In genomic region chr4:95008175-95009057, GRCm38 (mm10) we compare ENCODE assay signal across 8 mouse cellular contexts. TPM values are rescaled to one million over a fixed set of nuclear protein-coding genes. Genes with fewer than 3 reads are reported as not detected.
DNase-seq lines count a peak whose midpoint lies in the region; ATAC-seq and TF ChIP-seq lines count a peak whose summit lies in the region.

No protein-coding gene starts in this region.

- no peaks in the 10 kb centered on the region for H3K27me3 ChIP-seq in midbrain, embryonic 10.5 days (ENCODE audit: low read depth, poor library complexity, severe bottlenecking)

- DNase-seq in R1 (ENCODE audit: low read depth, low spot score), result peak; percentile 49
- peak; percentile 78 for DNase-seq in cerebellum, adult 9-10 months
- DNase-seq in frontal cortex, postnatal 14 days (ENCODE audit: low spot score in 2 of 2), result peak; percentile 40 to 77
- DNase-seq in left cerebral cortex, adult 2 months (ENCODE audit: extremely low spot score in 1 of 2, low spot score in 2 of 2), result peak; percentile 71 to 80
- DNase-seq in midbrain, embryonic 10.5 days (ENCODE audit: low spot score), result peak; percentile 63
- DNase-seq in right cerebral cortex, postnatal 25 days, result peak; percentile 73
- DNase-seq in yolk sac, embryonic 10.5 days (ENCODE audit: low spot score), result peak; percentile 19

- no peaks in the 10 kb centered on the region for H3K36me3 ChIP-seq in midbrain, embryonic 10.5 days

- peak; percentile 87 for ATAC-seq in inflammation-experienced regulatory T-cells, adult 6 months

- no peaks in the 10 kb centered on the region for H3K9me3 ChIP-seq in midbrain, embryonic 10.5 days (replicated peaks)

- TF ChIP-seq CTCF in left cerebral cortex, adult 2 months (IDR thresholded peaks at IDR 0.05), result peak; percentile 97

- intact Hi-C loops in left cerebral cortex, adult 2 months (cut with DNase I), result loop anchor here (1.0 to 10.0 kb wide), 4 partner anchors 42 to 1016 kb away; no protein-coding TSS in a partner anchor

- no peaks in the 10 kb centered on the region for H3K4me1 ChIP-seq in midbrain, embryonic 10.5 days

- WGBS in midbrain, embryonic 10.5 days, result 47% methylated on average over 13 of the region's 13 CpGs

- H3K4me3 ChIP-seq in left cerebral cortex, adult 2 months, result no peak overlapping the region
- H3K4me3 ChIP-seq in midbrain, embryonic 10.5 days, result no peak overlapping the region

- no peak overlapping the region for H3K27ac ChIP-seq in left cerebral cortex, adult 2 months
- no peak overlapping the region for H3K27ac ChIP-seq in midbrain, embryonic 10.5 days (replicated peaks)

RNA-seq across cellular contexts. Expression of gene Mysm1, which starts 29.5 kb away (rescaled TPM):
- 100 to 1,000 TPM in 1 of 3 experiments, 10 to 100 TPM in 2; 69.5 to 109 (median 97.4) TPM for polyA plus RNA-seq in inflammation-experienced regulatory T-cells, adult 6 months (2017; shearing (Covaris generic))
- 10 to 100 TPM; 39.6 to 41.6 TPM for total RNA-seq in left cerebral cortex, adult 2 months (2021)
- 26.0 and 32.1 TPM in 2 replicates for polyA plus RNA-seq in midbrain, embryonic 10.5 days (2016; fragmentation: Nextera tagmentation; extraction: Ambion mirVana)

RNA-seq across cellular contexts. Expression of gene Jun, which starts 43.6 kb away (rescaled TPM):
- 10 to 100 TPM in 2 of 3 experiments, 1 to 10 TPM in 1; 7.3 to 33.5 (median 20.9) TPM for polyA plus RNA-seq in inflammation-experienced regulatory T-cells, adult 6 months (2017; shearing (Covaris generic))
- 10 to 100 TPM; 56.7 to 61.4 TPM for total RNA-seq in left cerebral cortex, adult 2 months (2021)
- 68.9 and 71.0 TPM in 2 replicates for polyA plus RNA-seq in midbrain, embryonic 10.5 days (2016; fragmentation: Nextera tagmentation; extraction: Ambion mirVana)

Comparison
In these comparisons a context has a peak if more than half of its experiments do, and no peak if none do; other contexts are left out.
1. DNase-seq: peak in every context shown above with its lines; median percentile 78 in cerebellum, adult 9-10 months; 76 in left cerebral cortex, adult 2 months; 73 in right cerebral cortex, postnatal 25 days; 63 in midbrain, embryonic 10.5 days; 58 in frontal cortex, postnatal 14 days; 49 in R1; 19 in yolk sac, embryonic 10.5 days.